Mouse (Mus musculus): Measurements from ENCODE around the gene Ptch1.
A peak's percentile ranks its signal among the peaks of the same experiment; 100 is the strongest.

The Ptch1 gene

GRCm38 (mm10) chr13:63563781-63564625, 9.4 kb downstream of the Ptch1 start:
- DNase-seq (ENCODE audit: low spot score in 2 of 2), result peak; percentile 39 to 44

DNA sequence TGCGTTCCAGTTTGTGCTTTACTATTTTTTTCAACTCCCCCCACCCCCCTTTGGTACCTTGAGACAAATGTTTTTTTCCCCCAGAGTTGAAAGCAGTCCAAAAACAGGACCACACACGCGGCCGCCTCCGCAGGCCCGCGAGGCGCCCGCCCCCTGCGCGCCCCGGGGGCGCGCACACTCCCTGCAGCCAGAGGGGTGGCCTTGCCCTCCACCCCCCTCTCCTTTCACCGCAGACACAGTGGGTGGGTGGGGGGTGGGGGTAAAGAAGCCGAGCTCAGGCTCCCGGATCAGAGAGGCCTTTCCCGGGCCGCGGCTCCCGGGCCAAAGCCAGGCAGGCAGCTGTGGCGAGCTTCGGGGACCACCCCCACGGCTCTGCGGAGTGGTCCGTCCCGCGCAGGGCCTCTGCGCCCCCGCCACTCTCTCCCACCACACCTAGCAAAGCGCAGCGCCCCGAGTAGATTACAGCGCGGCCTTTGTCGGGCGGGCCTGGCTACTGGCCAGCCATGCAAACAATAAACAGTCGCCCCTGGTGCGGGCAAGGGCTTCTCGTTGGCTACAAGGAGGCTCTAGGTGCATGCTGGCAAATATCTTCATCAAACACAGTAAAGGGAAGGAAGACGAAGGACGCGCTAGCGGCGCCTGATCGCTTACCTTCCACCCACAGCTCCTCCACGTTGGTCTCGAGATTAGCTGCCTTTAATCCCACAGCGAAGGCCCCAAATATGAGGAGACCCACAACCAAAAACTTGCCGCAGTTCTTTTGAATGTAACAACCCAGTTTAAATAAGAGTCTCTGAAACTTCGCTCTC, 10.2 kb downstream of the Ptch1 start:
- peak; percentile 38 to 47 for DNase-seq (ENCODE audit: low spot score in 2 of 2)

GRCm38 (mm10) chr13:63562141-63562971, 11.0 kb downstream of the Ptch1 start:
- no peak for DNase-seq (ENCODE audit: low spot score in 2 of 2)

DNA sequence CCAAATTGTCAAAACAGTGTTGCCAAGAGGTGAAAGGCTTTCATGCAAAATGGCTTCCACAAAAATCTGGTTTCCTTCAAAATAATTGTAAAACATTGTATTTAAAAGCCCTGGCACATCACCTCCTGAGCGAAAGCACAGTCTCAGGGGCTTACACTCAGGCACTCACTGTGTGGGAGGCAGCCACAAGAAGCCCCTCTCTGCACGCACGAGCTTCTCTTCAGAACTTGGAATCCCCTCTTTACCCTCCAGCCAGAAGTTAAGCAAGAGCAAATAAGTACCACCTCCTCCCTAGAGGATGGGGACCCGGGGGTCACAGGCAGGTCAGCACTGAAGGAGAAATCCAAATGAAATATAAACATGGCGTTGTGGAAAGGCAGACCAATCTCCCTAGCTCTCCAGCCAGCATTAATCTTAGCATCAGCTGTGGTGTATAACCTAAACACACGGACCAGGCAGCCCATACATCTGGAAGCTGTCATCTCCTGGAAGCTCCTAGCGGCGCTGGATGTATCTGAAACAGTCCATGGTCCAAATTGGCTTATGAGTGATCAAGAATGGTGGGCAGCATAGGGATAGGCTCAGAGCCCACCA, 15.0 kb downstream of the Ptch1 start:
- no peak for DNase-seq (ENCODE audit: low spot score in 2 of 2)

- DNase-seq (ENCODE audit: low spot score in 2 of 2), result no peak
Measured at GRCm38 (mm10) chr13:63556431-63556830, 17.0 kb downstream of the Ptch1 start.

DNA sequence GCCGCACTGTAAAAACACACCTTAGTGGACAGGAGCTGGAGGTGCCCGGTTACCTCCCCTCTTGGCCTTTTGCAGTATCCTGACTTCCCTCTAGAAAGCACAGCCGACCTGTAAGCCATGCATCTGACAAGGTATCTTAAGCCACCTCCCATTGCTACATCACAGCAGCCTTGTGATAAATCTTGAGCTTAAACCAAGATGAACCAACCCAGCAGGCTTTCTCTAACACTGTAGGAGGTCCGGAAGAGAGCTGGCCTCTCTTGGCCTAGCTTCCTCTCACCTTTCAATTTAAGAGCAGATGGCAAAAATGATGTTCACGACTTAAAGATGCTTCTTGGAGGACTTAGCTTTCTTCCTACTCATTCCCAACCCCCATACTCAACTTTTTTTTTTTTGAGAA, 17.5 kb downstream of the Ptch1 start:
- DNase-seq (ENCODE audit: low spot score in 2 of 2), result no peak

DNA sequence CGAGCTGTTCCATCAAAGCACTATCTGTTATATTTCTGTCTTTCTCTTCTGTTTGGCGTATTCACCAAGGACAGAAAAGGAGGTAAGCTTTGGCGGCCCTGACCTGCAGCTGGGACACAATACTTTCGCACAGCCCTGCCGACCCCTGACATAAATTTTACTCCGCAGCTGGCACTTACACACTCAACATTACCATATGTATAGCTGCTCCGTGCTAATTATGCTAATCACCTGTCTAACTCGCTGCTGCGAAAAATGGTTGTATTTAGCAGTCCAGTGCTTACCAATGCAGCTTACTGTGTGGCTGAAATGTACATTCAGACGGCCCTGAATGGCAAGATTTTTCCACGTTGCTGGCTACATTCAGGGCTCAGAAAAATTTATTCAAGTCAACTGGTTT, 18.8 kb downstream of the Ptch1 start:
- DNase-seq (ENCODE audit: low spot score in 2 of 2), result no peak

DNA sequence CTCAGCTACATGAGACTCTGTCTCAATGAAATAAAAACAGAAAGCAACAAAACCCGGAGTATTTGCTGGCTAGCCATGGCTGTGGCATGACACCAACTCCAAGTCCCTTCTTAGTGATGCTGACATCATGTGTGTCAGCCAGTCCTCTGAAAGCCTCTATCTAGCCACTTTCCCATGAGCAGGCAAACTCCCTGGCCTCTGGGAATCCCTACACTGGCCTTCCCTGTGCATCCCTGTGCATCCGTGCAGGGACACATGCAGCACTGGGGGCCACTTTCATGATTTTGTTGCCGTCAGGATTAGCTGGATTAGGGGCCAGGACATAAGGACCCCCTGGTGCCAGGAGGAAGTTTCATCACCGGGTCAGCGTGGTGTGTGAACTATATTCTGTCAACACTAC, 20.0 kb downstream of the Ptch1 start:
- DNase-seq (ENCODE audit: low spot score in 2 of 2), result no peak

DNA sequence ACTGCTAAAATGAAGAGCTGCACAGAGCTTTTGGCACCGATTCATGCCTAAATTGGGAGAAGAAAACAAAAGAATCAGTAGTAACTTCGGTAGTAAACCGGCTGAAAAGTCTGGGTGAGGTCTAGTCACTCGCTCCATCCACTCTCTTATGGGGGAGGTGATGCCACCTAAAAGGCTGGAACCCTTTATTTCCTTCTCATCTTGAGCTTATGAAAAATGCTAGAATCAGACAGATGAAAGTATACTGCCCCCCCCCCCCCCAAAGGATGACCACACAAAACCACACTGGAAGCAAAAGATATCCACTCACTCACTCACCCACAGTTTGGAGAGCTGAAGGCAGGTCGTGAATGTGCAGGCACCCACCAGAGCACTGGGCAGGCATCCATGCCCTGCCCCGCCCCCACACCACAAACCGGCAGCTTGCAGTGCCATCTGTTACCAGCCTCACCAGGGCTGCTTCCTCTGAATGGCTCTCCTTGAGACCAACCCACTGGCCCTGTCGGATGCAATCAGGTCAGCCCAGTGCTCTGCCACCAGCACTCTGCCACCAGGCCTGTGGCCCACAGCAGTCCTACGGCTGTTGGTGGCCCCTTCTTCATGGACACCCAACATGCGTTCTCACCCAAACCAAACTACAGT, 21.0 kb downstream of the Ptch1 start:
- DNase-seq (ENCODE audit: low spot score in 2 of 2), result peak; percentile 80 to 82

DNA sequence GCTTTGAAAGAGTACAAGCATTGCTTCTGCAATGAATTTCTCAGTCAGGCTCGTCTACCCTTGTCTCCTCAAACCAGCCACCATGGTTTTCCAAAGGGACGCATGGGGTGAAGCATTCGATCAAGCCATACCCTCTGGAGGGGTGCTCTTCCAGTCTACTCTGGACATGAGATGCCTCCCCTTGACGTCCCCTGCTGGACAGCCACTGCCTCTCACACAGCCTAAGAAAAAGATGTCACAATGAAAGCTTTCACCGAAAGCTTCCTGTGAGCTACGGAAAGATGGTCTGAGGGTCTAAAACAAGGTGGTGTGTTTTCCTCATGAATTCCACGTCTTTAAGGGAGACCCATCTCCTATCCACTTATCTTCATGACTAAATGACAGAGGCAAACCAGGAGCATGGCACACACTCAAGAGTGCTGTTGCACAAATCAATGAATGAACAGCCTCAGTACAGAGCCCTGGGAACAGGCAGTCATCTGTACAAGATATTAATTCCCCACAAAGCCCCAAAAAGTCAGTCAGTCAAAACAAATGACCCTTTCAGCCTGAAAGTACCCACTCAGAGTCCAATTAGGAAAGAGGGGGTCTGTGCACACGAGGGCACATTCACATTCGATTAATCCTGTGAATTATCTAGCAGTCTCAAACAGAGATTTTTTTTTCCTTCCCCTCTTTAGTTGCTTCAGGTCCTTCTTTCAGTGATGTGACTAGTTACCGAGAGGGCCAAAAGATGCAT, 21.7 kb downstream of the Ptch1 start:
- no peak for DNase-seq (ENCODE audit: low spot score in 2 of 2)

DNA sequence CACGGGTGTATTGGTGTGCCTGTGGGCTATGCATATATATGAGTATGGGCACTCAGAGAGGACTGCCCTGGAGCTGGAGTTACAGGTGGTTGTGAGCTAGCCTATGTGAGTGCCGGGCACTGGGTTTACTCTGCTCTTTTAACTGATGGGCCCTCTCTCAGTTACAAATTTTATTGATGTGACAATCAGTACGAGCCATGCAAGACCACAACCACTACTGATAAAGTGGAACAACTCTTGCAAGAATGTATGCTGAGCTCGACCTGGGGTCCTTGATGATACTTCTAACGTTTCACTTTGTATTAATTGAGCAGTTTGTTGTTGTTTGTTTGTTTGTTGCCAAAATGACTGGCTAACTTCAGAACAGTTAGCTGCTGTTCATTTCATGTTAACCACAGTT, 23.0 kb downstream of the Ptch1 start:
- no peak for DNase-seq (ENCODE audit: low spot score in 2 of 2)

GRCm38 (mm10) chr13:63549210-63549609, 24.2 kb downstream of the Ptch1 start:
- peak in 1 of 2 experiments; percentile 5 for DNase-seq (ENCODE audit: low spot score in 2 of 2)

- no peak for DNase-seq (ENCODE audit: low spot score in 2 of 2)
Measured at GRCm38 (mm10) chr13:63548571-63548970, 24.8 kb downstream of the Ptch1 start.

- DNase-seq (ENCODE audit: low spot score in 2 of 2), result no peak
Measured at GRCm38 (mm10) chr13:63545291-63545690, 28.1 kb downstream of the Ptch1 start.

GRCm38 (mm10) chr13:63544967-63545253, 28.5 kb downstream of the Ptch1 start:
- no peak for DNase-seq (ENCODE audit: low spot score in 2 of 2)

- no peak for DNase-seq (ENCODE audit: low spot score in 2 of 2)
Measured at GRCm38 (mm10) chr13:63544119-63544966, 29.1 kb downstream of the Ptch1 start.

GRCm38 (mm10) chr13:63543459-63543858, 29.9 kb downstream of the Ptch1 start:
- DNase-seq (ENCODE audit: low spot score in 2 of 2), result no peak

DNA sequence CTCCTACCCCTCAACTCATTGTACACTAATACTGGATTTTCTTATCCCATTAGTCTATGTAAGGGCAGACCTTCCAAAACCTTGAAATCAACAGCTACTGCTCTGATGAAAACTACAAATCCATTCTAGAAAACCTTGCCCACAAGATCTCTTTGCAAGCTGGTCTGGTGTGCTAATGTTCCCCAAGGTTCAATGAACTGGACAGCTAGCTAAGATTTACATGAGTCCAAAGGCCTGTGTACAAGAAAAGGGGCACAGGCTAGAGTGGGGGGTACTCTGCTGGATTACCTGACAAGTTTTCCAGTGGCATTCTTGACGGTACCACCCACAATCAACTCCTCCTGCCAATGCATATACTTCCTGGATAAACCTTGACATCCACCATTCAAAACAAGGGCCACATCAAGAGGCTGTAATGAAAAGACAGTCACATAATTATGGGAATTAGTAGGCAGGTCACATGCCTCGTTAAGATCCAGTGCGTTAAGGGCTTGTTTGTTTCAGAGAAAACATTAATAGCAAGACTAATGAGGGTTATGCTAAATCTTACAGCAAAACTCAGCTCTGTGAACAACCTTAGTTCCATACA, 30.5 kb downstream of the Ptch1 start:
- DNase-seq (ENCODE audit: low spot score in 2 of 2), result no peak

DNA sequence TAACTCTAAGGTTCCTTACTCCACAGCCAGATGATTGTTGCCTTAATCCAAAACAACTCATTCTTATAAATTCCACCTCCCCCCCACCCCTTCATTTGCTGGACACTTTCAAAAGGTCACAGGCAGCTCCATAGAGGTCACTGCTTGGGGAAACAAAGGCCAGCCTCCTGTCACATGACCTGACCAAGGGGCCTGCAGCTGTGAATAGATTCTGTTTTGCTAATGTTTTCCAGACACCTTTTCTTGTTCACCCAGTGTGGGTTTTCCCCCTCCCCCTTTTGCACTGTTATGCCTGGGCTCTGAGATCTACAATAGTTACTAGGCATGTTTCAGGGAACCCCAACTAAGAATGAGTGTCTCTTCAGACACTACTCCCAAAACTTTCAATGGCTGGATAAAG, 31.9 kb downstream of the Ptch1 start:
- DNase-seq (ENCODE audit: low spot score in 2 of 2), result no peak
